Mouse (Mus musculus): ENCODE results near the gene Tnxb. TPM values are rescaled to one million over a fixed set of nuclear protein-coding genes. Genes with fewer than 3 reads are reported as not detected.

The Tnxb gene
- polyA plus RNA-seq, 1 experiment from 2014 or later: 0.04 TPM

GRCm38 (mm10) chr17:34630761-34631301 lies 39.5 kb upstream of the Tnxb start:
- 2% methylated on average over 48 of the region's 48 CpGs for WGBS
- peaks cover 68% of the 10 kb centered on the region for H3K27me3 ChIP-seq (ENCODE audit: insufficient read depth, poor library complexity, severe bottlenecking)
- H3K4me1 ChIP-seq: peaks cover 54% of the 10 kb centered on the region
- no peaks in the 10 kb centered on the region for H3K36me3 ChIP-seq
- H3K4me3 ChIP-seq: peak overlapping the region; percentile 57
- no peaks in the 10 kb centered on the region for H3K9me3 ChIP-seq
- 0 out of 2 replicates have a peak overlapping the region, but pooled peaks have one; percentile 1 for H3K27ac ChIP-seq
- DNase-seq (ENCODE audit: low spot score): no peak

GRCm38 (mm10) chr17:34631647-34632046 lies 38.7 kb upstream of the Tnxb start:
- Histone ChIP-seq H3K27me3 (ENCODE audit: insufficient read depth, poor library complexity, severe bottlenecking) (peaks cover 73% of the 10 kb centered on the region), H3K4me1 (peaks cover 45% of the 10 kb centered on the region), H3K36me3 (no peaks in the 10 kb centered on the region), H3K27ac (0 out of 2 replicates have a peak overlapping the region, but pooled peaks have one; percentile 42), H3K4me3 (peak overlapping the region; percentile 57), H3K9me3 (no peaks in the 10 kb centered on the region)
- WGBS: 6% methylated on average over 12 of the region's 12 CpGs
- no peak for DNase-seq (ENCODE audit: low spot score)

- H3K9me3 ChIP-seq: no peaks in the 10 kb centered on the region
- H3K4me1 ChIP-seq: peaks cover 44% of the 10 kb centered on the region
- no peaks in the 10 kb centered on the region for H3K36me3 ChIP-seq
- no peak for DNase-seq (ENCODE audit: low spot score)
- H3K4me3 ChIP-seq: peak overlapping the region; percentile 57
- H3K27ac ChIP-seq: peak overlapping the region; percentile 42; the same call in 1 of the 2 replicates
- 2% methylated on average over 26 of the region's 26 CpGs for WGBS
- H3K27me3 ChIP-seq (ENCODE audit: insufficient read depth, poor library complexity, severe bottlenecking): peaks cover 73% of the 10 kb centered on the region
These were observed 38.1 kb upstream of the Tnxb start for GRCm38 (mm10) chr17:34632261-34632691.

GRCm38 (mm10) chr17:34635671-34636070 lies 34.7 kb upstream of the Tnxb start:
- WGBS: 79% methylated on average over 2 of the region's 2 CpGs
- no peaks in the 10 kb centered on the region for H3K9me3 ChIP-seq
- no peak for DNase-seq (ENCODE audit: low spot score)
- peaks cover 18% of the 10 kb centered on the region for H3K4me1 ChIP-seq
- no peak overlapping the region for H3K4me3 ChIP-seq
- no peaks in the 10 kb centered on the region for H3K36me3 ChIP-seq
- no peak overlapping the region for H3K27ac ChIP-seq
- H3K27me3 ChIP-seq (ENCODE audit: insufficient read depth, poor library complexity, severe bottlenecking): peaks cover 46% of the 10 kb centered on the region

- H3K4me3 ChIP-seq: no peak overlapping the region
- peaks cover 9% of the 10 kb centered on the region for H3K4me1 ChIP-seq
- peaks cover 28% of the 10 kb centered on the region for H3K27me3 ChIP-seq (ENCODE audit: insufficient read depth, poor library complexity, severe bottlenecking)
- WGBS: 67% methylated on average over 3 of the region's 3 CpGs
- no peaks in the 10 kb centered on the region for H3K9me3 ChIP-seq
- DNase-seq (ENCODE audit: low spot score): no peak
- H3K27ac ChIP-seq: no peak overlapping the region
- no peaks in the 10 kb centered on the region for H3K36me3 ChIP-seq
These were observed 32.9 kb upstream of the Tnxb start for GRCm38 (mm10) chr17:34637459-34637858.

GRCm38 (mm10) chr17:34639461-34640255 lies 30.7 kb upstream of the Tnxb start:
- 80% methylated on average over 7 of the region's 7 CpGs for WGBS
- Histone ChIP-seq H3K27ac (0 out of 2 replicates have a peak overlapping the region, but pooled peaks have one; percentile 18), H3K4me1 (peaks cover 8% of the 10 kb centered on the region; the same call in 1 of the 2 replicates), H3K36me3 (no peaks in the 10 kb centered on the region), H3K27me3 (ENCODE audit: insufficient read depth, poor library complexity, severe bottlenecking) (peaks cover 11% of the 10 kb centered on the region; the same call in 1 of the 2 replicates), H3K4me3 (no peak overlapping the region), H3K9me3 (no peaks in the 10 kb centered on the region)
- no peak for DNase-seq (ENCODE audit: low spot score)

GRCm38 (mm10) chr17:34640778-34641601 lies 29.3 kb upstream of the Tnxb start:
- peak overlapping the region; percentile 17 for H3K27ac ChIP-seq
- DNase-seq (ENCODE audit: low spot score): peak; percentile 70
- H3K4me3 ChIP-seq: no peak overlapping the region

GRCm38 (mm10) chr17:34641945-34642344 lies 28.4 kb upstream of the Tnxb start:
- DNase-seq (ENCODE audit: low spot score): no peak
- no peaks in the 10 kb centered on the region for H3K27me3 ChIP-seq (ENCODE audit: insufficient read depth, poor library complexity, severe bottlenecking)
- H3K4me3 ChIP-seq: no peak overlapping the region
- 84% methylated on average over 3 of the region's 3 CpGs for WGBS
- H3K9me3 ChIP-seq: no peaks in the 10 kb centered on the region
- H3K27ac ChIP-seq: no peak overlapping the region
- peaks cover 6% of the 10 kb centered on the region; the same call in 1 of the 2 replicates for H3K36me3 ChIP-seq
- H3K4me1 ChIP-seq: peaks cover 24% of the 10 kb centered on the region

More at GRCm38 (mm10) chr17:34640778-34641601, 29.3 kb upstream of the Tnxb start:
- Histone ChIP-seq H3K9me3 (no peaks in the 10 kb centered on the region), H3K4me1 (peaks cover 19% of the 10 kb centered on the region), H3K27me3 (ENCODE audit: insufficient read depth, poor library complexity, severe bottlenecking) (peaks cover 3% of the 10 kb centered on the region; the same call in 1 of the 2 replicates), H3K36me3 (peaks cover 4% of the 10 kb centered on the region; the same call in 1 of the 2 replicates)
- 15% methylated on average over 11 of the region's 11 CpGs for WGBS

GRCm38 (mm10) chr17:34643379-34643778 lies 27.0 kb upstream of the Tnxb start:
- H3K9me3 ChIP-seq: no peaks in the 10 kb centered on the region
- 81% methylated on average over 4 of the region's 4 CpGs for WGBS
- DNase-seq (ENCODE audit: low spot score): no peak
- no peak overlapping the region for H3K4me3 ChIP-seq
- no peak overlapping the region for H3K27ac ChIP-seq
- peaks cover 34% of the 10 kb centered on the region for H3K4me1 ChIP-seq
- H3K27me3 ChIP-seq (ENCODE audit: insufficient read depth, poor library complexity, severe bottlenecking): no peaks in the 10 kb centered on the region
- H3K36me3 ChIP-seq: peaks cover 6% of the 10 kb centered on the region; the same call in 1 of the 2 replicates

- WGBS: 72% methylated on average over 10 of the region's 10 CpGs
- no peak overlapping the region for H3K4me3 ChIP-seq
- H3K27me3 ChIP-seq (ENCODE audit: insufficient read depth, poor library complexity, severe bottlenecking): no peaks in the 10 kb centered on the region
- no peak for DNase-seq (ENCODE audit: low spot score)
- H3K36me3 ChIP-seq: peaks cover 10% of the 10 kb centered on the region
- no peaks in the 10 kb centered on the region for H3K9me3 ChIP-seq
- peaks cover 36% of the 10 kb centered on the region for H3K4me1 ChIP-seq
- H3K27ac ChIP-seq: no peak overlapping the region
These were observed 26.4 kb upstream of the Tnxb start for GRCm38 (mm10) chr17:34643944-34644343.

GRCm38 (mm10) chr17:34644608-34645007 lies 25.7 kb upstream of the Tnxb start, which contains the start of gene Fkbpl:
Gene Fkbpl (plus strand): TSS chr17:34644764.
- no peaks in the 10 kb centered on the region for H3K27me3 ChIP-seq (ENCODE audit: insufficient read depth, poor library complexity, severe bottlenecking)
- H3K4me3 ChIP-seq: peak within 1 kb of the TSS; percentile 74
- H3K4me1 ChIP-seq: peaks cover 36% of the 10 kb centered on the region
- H3K9me3 ChIP-seq: no peaks in the 10 kb centered on the region
- H3K36me3 ChIP-seq: peaks cover 17% of the 10 kb centered on the region
- WGBS: 1% methylated on average over 16 of the region's 16 CpGs
- H3K27ac ChIP-seq: peak within 1 kb of the TSS; percentile 90
- DNase-seq (ENCODE audit: low spot score): peak; percentile 97

GRCm38 (mm10) chr17:34645256-34645829 lies 25.0 kb upstream of the Tnxb start:
- WGBS: 42% methylated on average over 10 of the region's 10 CpGs
- no peak for DNase-seq (ENCODE audit: low spot score)
- peak overlapping the region; percentile 90 for H3K27ac ChIP-seq
- H3K27me3 ChIP-seq (ENCODE audit: insufficient read depth, poor library complexity, severe bottlenecking): no peaks in the 10 kb centered on the region
- H3K36me3 ChIP-seq: peaks cover 24% of the 10 kb centered on the region
- no peaks in the 10 kb centered on the region for H3K9me3 ChIP-seq
- H3K4me1 ChIP-seq: peaks cover 36% of the 10 kb centered on the region
- peak overlapping the region; percentile 74 for H3K4me3 ChIP-seq

All from heart, embryonic 10.5 days (tissue).